Mouse (Mus musculus) 3T3-L1 (cell line): ENCODE measurements at regions not wholly inside any gene's neighbourhood (a gene's known extent, or its start where the extent isn't known, plus 50 kb on each side); places are given as distances from the start of the nearest gene placed in this dataset.

Experiments
- DNase-seq: peaks from one replicate; pipeline ENCODE4 v3.0.0-alpha.2; 2015; ENCODE audit warnings: low read depth, low spot score

GRCm38 (mm10) chr15:85674191-85674984 lies 60.4 kb upstream of the Ppara start:
- DNase-seq = no peak

GRCm38 (mm10) chr15:85675126-85675525 lies 59.7 kb upstream of the Ppara start:
- no peak for DNase-seq

- no peak for DNase-seq
Measured at GRCm38 (mm10) chr15:85675736-85676135, 59.0 kb upstream of the Ppara start.

- no peak for DNase-seq
Measured at GRCm38 (mm10) chr15:85676156-85676555, 58.6 kb upstream of the Ppara start.

GRCm38 (mm10) chr15:85676871-85677270 lies 57.9 kb upstream of the Ppara start:
- DNase-seq = no peak

- no peak for DNase-seq
Measured at GRCm38 (mm10) chr15:85677381-85677780, 57.4 kb upstream of the Ppara start.

- DNase-seq = no peak
Measured at GRCm38 (mm10) chr15:85677855-85678254, 56.9 kb upstream of the Ppara start.

- no peak for DNase-seq
Measured at GRCm38 (mm10) chr15:85678351-85678895, 56.4 kb upstream of the Ppara start.

GRCm38 (mm10) chr15:85678981-85679708 lies 55.6 kb upstream of the Ppara start:
- no peak for DNase-seq

GRCm38 (mm10) chr15:85679864-85680428 lies 54.8 kb upstream of the Ppara start:
- no peak for DNase-seq

GRCm38 (mm10) chr15:85680460-85681224 lies 54.1 kb upstream of the Ppara start:
- DNase-seq = no peak

- no peak for DNase-seq
Measured at GRCm38 (mm10) chr15:85682116-85682515, 52.7 kb upstream of the Ppara start.

- DNase-seq = no peak
Measured at GRCm38 (mm10) chr15:85682780-85683179, 52.0 kb upstream of the Ppara start.

- DNase-seq = no peak
Measured at GRCm38 (mm10) chr15:85683271-85683670, 51.5 kb upstream of the Ppara start.

- no peak for DNase-seq
Measured at GRCm38 (mm10) chr15:85683716-85684115, 51.1 kb upstream of the Ppara start.

GRCm38 (mm10) chr15:85684164-85684708 lies 50.5 kb upstream of the Ppara start:
- DNase-seq = no peak

GRCm38 (mm10) chr15:85684875-85685274 lies 49.9 kb upstream of the Ppara start:
- DNase-seq = no peak
